In genomic region chr1:151500531-151501361, GRCm38 (mm10) we compare ENCODE assay signal across 8 mouse cellular contexts. TPM values are rescaled to one million over a fixed set of nuclear protein-coding genes. Genes with fewer than 3 reads are reported as not detected.
DNase-seq lines count a peak whose midpoint lies in the region; ATAC-seq and TF ChIP-seq lines count a peak whose summit lies in the region.

Rnf2 (minus strand) TSS chr1:151500955.

- peak within 1 kb of the TSS; percentile 75 for H3K27ac ChIP-seq in cortical plate, adult 2 months (ENCODE audit: insufficient read depth, low read length)

- ATAC-seq in activated CD4-positive, CD25-positive, alpha-beta regulatory T cell, adult 4 months = peak; percentile 88
- ATAC-seq in megakaryocyte progenitor cell, adult 5-6 weeks (replicated peaks; ENCODE audit: poor library complexity) = peak; percentile 88

- H3K4me1 ChIP-seq in cortical plate, adult 2 months (ENCODE audit: control insufficient read depth, insufficient read depth, low read length) = peaks cover 5% of the 10 kb centered on the region

- DNase-seq in gastrocnemius, postnatal 10 days = peak; percentile 97
- peak; percentile 95 for DNase-seq in induced T-regulatory cell, adult 2 months (ENCODE audit: low read depth)
- DNase-seq in left cerebral cortex, adult 9 months (ENCODE audit: low spot score in 2 of 2) = peak; percentile 53 to 81
- DNase-seq in right cerebral cortex, postnatal 14 days = peak; percentile 82
- DNase-seq in urinary bladder, postnatal 36 days (ENCODE audit: low spot score in 2 of 2) = peak; percentile 89 to 91

- no peak for TF ChIP-seq CTCF in cortical plate, adult 2 months (IDR thresholded peaks at IDR 0.05; ENCODE audit: extremely low read depth, insufficient read depth, low read length)

- peak; percentile 44; the same call in 1 of the 2 replicates for TF ChIP-seq POLR2A in cortical plate, adult 2 months (IDR thresholded peaks at IDR 0.05; ENCODE audit: extremely low read depth, insufficient read depth, low read length)

- H3K4me3 ChIP-seq in cortical plate, adult 2 months (ENCODE audit: insufficient read depth, low read length) = peak within 1 kb of the TSS; percentile 52

RNA-seq across cellular contexts. Expression of gene Rnf2, which starts in this region (rescaled TPM):
- polyA plus RNA-seq in activated CD4-positive, CD25-positive, alpha-beta regulatory T cell, adult 4 months (2017; shearing (Covaris generic)) = 10 to 100 TPM; 87.5 to 89.2 TPM
- 33.8 and 33.9 TPM in 2 replicates for polyA plus RNA-seq in cortical plate, adult 2 months (2012; rRNA removed)
- 10 to 100 TPM; 21.6 to 29.0 TPM for total RNA-seq in gastrocnemius, postnatal 10 days (2021)
- total RNA-seq in megakaryocyte progenitor cell, adult 5-6 weeks (2015) = 54.5 and 61.9 TPM in 2 replicates
- 76.0 and 81.9 TPM in 2 replicates for total RNA-seq in megakaryocyte progenitor cell, adult 5-6 weeks (2017)

Comparison
In these comparisons a context has a peak if more than half of its experiments do, and no peak if none do; other contexts are left out.
1. Peak in every context shown above with its lines: DNase-seq, ATAC-seq, H3K4me3 ChIP-seq and H3K27ac ChIP-seq.